Mouse (Mus musculus) embryonic fibroblast, embryonic 13.5 days (primary cell): Measurements from ENCODE around the gene 2410004B18Rik.

ENCODE experiments used
- CTCF ChIP-seq: IDR thresholded peaks from 2 replicates; pipeline ENCODE4 v1.5.1; 2011; ENCODE audit warnings: mild to moderate bottlenecking, control low read depth, low read length, moderate library complexity, borderline replicate concordance; ENCODE audit not compliant: insufficient read depth
- POLR2A ChIP-seq: IDR thresholded peaks from 2 replicates; pipeline ENCODE4 v1.6.1; 2011; ENCODE audit warnings: low read depth, mild to moderate bottlenecking, control low read depth, low read length, moderate library complexity

DNA sequence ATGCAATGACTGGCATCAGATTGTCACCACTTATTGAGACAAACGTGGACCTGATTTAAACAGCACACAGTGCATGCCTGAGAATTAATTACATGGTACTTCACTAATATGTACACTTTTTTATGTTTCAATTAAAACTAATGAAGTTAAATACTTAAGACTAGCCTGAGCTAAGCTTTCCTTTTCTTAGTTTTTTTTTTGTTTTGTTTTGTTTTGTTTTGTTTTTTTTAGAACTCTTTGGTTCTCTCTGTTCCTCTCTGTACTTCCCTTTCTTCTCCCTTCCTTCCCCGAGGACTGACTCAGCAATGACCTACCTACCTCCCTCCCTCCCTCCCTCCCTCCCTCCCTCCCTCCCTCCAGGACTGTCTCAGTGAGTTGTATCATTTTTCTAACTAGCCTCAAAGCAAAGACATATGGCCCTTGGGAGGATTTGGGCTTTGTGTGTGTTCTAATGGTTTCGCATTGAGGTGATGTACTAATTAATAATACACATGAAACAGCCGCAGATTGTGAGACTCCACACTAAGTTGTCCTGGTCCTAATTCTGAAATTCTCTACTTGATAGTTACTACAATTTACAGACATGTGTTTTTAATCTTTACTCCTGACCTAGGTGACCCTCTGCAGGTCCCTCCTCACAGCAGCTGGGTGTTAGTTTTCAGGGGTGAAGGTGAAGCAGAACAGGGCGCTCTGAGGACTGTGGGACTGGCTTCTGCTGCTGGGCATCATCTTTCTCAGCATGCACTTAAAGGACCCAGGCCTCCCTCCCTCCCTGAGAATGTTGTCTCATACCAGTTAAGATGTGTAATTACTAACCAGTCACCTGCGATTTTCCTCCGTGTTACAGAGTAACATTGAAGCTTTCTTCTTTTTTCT lies 8.1 kb upstream of the 2410004B18Rik start:
- TF ChIP-seq POLR2A, result no peak
- no peak for TF ChIP-seq CTCF
